Mouse (Mus musculus): ENCODE measurements around the gene Map7d1. TPM values are rescaled to one million over a fixed set of nuclear protein-coding genes. Genes with fewer than 3 reads are reported as not detected.

The Map7d1 gene
- polyA plus RNA-seq, 1 experiment from 2014 or later: 54.8 TPM

DNA sequence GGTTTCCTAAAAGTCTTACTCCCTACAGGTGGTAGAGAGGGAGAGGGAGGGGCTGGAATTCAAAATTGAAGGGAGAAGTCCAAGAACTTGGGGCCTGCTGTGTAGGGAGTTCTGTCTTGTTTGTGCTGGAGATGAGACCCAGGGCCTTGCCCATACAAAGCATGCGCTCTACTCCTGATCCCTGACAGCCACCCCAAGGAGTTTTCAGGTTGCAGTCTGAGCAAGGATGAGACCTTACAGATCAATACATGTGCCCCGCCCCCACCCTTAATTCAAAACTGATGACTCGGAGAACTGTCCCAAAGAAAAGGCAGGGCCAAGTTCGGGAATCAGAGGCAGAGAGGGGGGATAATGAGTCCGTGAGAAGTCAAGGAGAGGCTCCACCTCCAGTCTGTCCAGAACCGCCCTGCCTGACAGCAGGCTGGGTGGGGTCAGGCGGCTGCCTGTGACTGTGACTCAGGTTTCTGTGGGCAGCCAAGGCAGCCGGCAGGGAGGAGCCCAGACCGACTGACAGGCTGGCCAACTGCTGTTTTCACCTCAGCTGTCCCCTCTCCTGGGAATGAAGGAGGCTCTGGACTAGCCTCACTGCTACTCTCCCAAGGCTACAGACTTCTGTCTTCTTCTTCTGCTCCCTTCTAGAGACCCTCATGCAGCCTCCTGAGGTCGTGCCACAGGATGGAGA, 4.5 kb upstream of the Map7d1 start:
- no peak overlapping the region for H3K4me2 ChIP-seq (ENCODE audit: low read length)
- H3K9me3 ChIP-seq (replicated peaks; ENCODE audit: control insufficient read depth, low read length): no peaks in the 10 kb centered on the region
- peaks cover 26% of the 10 kb centered on the region for H3K4me1 ChIP-seq (ENCODE audit: control insufficient read depth, insufficient read depth, low read length)
- H3K4me3 ChIP-seq (ENCODE audit: low read depth, low read length): no peak overlapping the region
- ATAC-seq (no peak), DNase-seq (ENCODE audit: low spot score) (no peak)
- no peak overlapping the region for H3K9ac ChIP-seq (ENCODE audit: low read length)
- H3K36me3 ChIP-seq (ENCODE audit: control insufficient read depth, insufficient read depth, low read length): no peaks in the 10 kb centered on the region
- WGBS: 18% methylated on average over 10 of the region's 10 CpGs
- no peak overlapping the region for H3K27ac ChIP-seq (ENCODE audit: low read depth, low read length)
- no peaks in the 10 kb centered on the region for H3K27me3 ChIP-seq (replicated peaks; ENCODE audit: control insufficient read depth, insufficient read depth, low read length)

DNA sequence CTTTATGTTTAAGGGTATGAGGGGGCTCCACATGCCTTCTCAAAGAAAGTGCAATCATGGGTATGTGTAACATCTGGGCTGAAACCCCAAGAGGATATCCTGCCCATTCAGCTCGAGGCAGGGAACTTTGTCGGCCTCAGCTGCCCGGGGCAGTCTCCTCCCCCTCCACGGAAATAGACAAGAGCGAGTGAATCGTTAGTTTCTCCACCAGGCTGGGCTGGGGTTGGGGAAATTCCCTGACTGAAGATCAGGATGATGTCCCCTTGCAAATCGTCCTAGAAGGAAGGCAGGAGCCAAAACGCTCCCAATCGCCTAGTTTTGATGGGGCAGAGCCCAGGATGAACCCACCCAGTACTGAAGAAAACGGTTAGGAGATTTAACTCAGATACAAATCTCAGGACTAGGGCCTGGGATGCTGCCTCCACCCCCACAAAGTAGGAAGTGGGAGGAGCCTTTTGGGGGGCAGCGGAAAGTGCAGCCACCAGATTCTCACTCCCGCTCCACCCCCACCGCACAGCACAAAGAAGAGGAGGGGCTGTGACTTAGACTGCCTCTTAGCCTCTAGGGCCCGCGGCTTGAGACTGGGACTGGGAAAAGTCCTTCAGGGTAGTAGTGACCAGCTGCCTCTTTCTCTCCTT, 3.5 kb upstream of the Map7d1 start:
- ATAC-seq (no peak), DNase-seq (ENCODE audit: low spot score) (no peak)
- Histone ChIP-seq H3K4me1 (ENCODE audit: control insufficient read depth, insufficient read depth, low read length) (peaks cover 27% of the 10 kb centered on the region), H3K9ac (ENCODE audit: low read length) (peak overlapping the region; percentile 46; the same call in 1 of the 2 replicates), H3K36me3 (ENCODE audit: control insufficient read depth, insufficient read depth, low read length) (no peaks in the 10 kb centered on the region), H3K4me3 (ENCODE audit: low read depth, low read length) (no peak overlapping the region), H3K27me3 (replicated peaks; ENCODE audit: control insufficient read depth, insufficient read depth, low read length) (no peaks in the 10 kb centered on the region), H3K9me3 (replicated peaks; ENCODE audit: control insufficient read depth, low read length) (no peaks in the 10 kb centered on the region), H3K27ac (ENCODE audit: low read depth, low read length) (peak overlapping the region; percentile 27; the same call in 1 of the 2 replicates), H3K4me2 (ENCODE audit: low read length) (0 out of 2 replicates have a peak overlapping the region, but pooled peaks have one; percentile 16)
- WGBS: 2% methylated on average over 15 of the region's 15 CpGs

DNA sequence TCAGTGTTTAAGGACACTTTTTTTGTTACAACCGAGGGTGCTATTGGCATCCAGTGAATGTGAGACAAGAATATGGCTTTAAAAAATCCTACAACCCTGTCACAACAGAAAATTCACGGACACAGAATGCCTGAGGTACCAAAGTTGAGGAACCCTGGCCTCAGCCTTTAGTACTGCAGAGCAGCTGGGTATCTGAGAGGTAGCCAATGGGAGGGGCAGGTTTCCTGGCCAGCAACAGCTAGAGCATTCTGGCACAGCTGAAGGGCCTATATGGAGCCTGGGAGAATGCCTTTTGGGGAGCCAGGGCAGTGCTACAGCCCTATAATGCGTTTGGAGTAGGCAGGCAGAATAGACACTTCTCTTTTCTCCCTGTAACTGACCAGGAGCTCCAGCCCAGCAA, 2.9 kb upstream of the Map7d1 start:
- Histone ChIP-seq H3K4me1 (ENCODE audit: control insufficient read depth, insufficient read depth, low read length) (peaks cover 33% of the 10 kb centered on the region), H3K4me2 (ENCODE audit: low read length) (no peak overlapping the region), H3K27ac (ENCODE audit: low read depth, low read length) (no peak overlapping the region), H3K27me3 (replicated peaks; ENCODE audit: control insufficient read depth, insufficient read depth, low read length) (no peaks in the 10 kb centered on the region), H3K4me3 (ENCODE audit: low read depth, low read length) (no peak overlapping the region), H3K36me3 (ENCODE audit: control insufficient read depth, insufficient read depth, low read length) (no peaks in the 10 kb centered on the region), H3K9ac (ENCODE audit: low read length) (no peak overlapping the region), H3K9me3 (replicated peaks; ENCODE audit: control insufficient read depth, low read length) (no peaks in the 10 kb centered on the region)
- 23% methylated on average over 3 of the region's 3 CpGs for WGBS
- no peak for ATAC-seq
- DNase-seq (ENCODE audit: low spot score): no peak

DNA sequence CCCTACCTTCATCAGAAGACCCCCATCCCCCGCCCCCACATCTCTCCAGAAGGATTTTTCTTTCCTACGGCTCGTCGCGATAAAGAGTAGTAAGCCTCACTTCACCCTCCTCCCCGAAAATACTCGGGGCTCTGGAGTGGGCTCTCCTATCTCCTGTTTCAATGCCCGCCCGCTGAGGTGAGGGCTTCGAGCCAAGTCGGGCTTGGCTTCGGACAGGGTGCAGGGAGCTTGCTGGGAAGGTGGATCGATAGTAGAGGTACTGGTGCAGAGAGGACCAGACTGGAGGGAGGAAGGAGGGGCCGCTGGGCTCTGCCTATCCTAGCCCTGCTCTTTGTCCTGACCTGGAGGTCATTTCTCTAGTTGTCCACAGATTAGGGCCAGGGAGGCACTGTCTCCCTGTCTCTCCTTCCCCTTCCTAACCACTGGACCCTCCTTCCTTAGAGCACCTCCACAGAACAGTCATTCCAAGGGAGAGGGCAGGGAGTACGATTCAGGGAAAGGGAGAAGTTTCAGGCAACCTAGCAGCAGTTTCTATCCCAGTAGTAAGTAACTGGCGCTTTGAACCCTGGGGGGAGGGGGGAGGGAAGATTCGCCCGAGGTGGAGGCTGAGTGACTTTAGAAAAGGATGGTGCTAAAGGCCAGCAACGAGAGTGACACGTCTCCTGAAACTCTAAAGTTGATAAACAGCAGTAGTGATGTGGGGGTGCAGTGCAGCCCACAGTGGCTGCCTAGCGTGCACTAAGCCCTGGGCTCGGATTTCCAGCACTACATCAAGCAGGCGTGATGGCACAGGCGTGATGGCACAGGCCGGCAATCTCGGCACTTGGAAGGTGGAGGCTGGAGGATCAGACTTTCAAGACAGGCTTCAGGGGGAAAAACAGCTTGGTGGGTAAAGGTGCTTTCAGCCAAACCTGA, 1.1 kb upstream of the Map7d1 start:
- peak; percentile 53 for DNase-seq (ENCODE audit: low spot score)
- Histone ChIP-seq H3K4me3 (ENCODE audit: low read depth, low read length) (peak overlapping the region; percentile 99), H3K4me1 (ENCODE audit: control insufficient read depth, insufficient read depth, low read length) (peaks cover 41% of the 10 kb centered on the region), H3K4me2 (ENCODE audit: low read length) (peak overlapping the region; percentile 87), H3K9ac (ENCODE audit: low read length) (peak overlapping the region; percentile 99), H3K9me3 (replicated peaks; ENCODE audit: control insufficient read depth, low read length) (no peaks in the 10 kb centered on the region), H3K27ac (ENCODE audit: low read depth, low read length) (peak overlapping the region; percentile 90), H3K27me3 (replicated peaks; ENCODE audit: control insufficient read depth, insufficient read depth, low read length) (no peaks in the 10 kb centered on the region), H3K36me3 (ENCODE audit: control insufficient read depth, insufficient read depth, low read length) (no peaks in the 10 kb centered on the region)
- 3% methylated on average over 26 of the region's 26 CpGs for WGBS
- no peak for ATAC-seq

DNA sequence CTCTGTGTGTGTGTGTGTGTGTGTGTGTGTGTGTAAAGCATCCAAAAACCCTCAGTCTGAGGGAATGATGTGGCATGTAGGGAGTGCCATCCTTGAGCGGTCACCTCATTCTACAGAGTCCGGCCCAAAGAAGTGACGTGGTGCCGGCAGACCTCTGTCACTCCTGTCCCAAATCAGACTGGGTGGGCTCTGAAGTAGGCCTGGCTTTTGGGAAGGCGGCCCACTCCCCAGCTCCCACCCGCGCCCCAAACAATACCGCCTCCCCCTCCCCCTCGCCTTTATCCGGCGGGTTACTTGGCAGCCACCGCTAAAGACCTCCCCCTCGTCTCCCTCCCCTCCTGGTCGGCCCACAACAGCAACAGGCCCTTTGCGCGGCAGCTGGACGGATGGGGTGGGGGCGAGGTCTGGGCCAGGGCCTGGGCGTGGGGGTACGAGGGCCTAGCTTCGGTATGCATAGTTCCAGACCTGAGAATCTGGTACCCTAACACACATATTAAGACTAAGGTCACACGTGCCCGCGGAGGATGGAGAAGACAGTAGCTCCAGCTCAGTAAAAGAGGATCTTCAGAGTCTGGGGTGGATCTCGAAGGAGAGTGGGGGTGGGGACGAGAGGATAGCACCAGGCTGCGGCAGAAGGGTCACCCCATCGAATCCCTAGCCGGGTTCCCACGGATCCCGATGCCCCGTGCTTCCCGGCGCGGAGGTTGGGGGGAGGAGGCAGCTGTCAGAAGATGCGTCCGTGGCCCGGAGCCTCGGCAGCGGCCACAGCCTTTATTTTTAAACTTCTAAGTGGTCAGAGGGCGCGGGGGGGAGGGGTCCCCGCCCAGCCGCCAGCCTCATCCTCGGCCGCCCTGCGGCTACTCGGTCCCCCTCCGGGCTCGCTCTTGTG, 786 bp downstream of the Map7d1 start:
- under 1% methylated on average over 44 of the region's 50 CpGs for WGBS
- peaks cover 44% of the 10 kb centered on the region for H3K4me1 ChIP-seq (ENCODE audit: control insufficient read depth, insufficient read depth, low read length)
- peak; percentile 49 for ATAC-seq

DNA sequence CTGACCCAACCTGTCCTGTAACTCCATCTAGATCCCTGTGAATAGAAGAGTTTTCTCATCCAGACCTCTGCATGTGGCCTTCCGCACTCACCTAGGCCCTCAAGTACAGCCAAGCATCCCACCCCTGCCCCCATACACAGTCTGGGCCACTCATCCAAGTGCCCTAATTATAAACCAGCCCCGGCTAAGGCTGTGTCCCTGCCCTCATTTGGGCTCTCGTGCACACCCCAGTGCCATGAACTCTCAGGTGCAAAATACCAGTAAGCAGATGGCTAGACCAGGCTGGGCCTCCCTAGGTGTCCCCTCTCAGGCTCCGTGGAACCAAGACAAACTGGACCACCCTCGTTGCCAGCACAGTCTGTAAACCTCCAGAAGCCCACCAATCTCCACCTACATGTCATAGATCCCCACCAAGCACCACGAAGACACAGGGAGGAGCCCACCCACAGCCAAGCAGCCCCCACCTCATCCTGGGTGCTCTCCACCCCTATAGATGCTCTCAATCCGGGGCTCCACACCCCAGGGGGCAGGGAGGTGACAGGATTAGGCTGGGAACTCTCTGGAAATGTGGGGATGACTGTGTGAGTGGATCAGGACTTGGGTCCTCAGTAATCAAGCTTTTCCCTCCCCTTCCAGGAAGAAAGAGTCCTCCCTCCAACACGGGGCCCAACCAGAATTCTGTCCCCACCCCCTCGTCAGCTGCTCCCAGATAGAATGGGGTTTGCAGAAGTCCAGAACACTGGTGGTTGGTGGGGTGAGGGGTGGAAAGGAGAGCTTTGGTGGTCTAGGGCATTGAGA, 1.6 kb downstream of the Map7d1 start:
- peak; percentile 17 for ATAC-seq
- Histone ChIP-seq H3K4me1 (ENCODE audit: control insufficient read depth, insufficient read depth, low read length) (peaks cover 38% of the 10 kb centered on the region), H3K9me3 (replicated peaks; ENCODE audit: control insufficient read depth, low read length) (no peaks in the 10 kb centered on the region)

More for the DNA sequence above, 786 bp downstream of the Map7d1 start:
- Histone ChIP-seq H3K9ac (ENCODE audit: low read length) (peak overlapping the region; percentile 99), H3K9me3 (replicated peaks; ENCODE audit: control insufficient read depth, low read length) (no peaks in the 10 kb centered on the region), H3K4me3 (ENCODE audit: low read depth, low read length) (peak overlapping the region; percentile 99), H3K4me2 (ENCODE audit: low read length) (peak overlapping the region; percentile 87), H3K27ac (ENCODE audit: low read depth, low read length) (peak overlapping the region; percentile 90), H3K27me3 (replicated peaks; ENCODE audit: control insufficient read depth, insufficient read depth, low read length) (no peaks in the 10 kb centered on the region), H3K36me3 (ENCODE audit: control insufficient read depth, insufficient read depth, low read length) (0 out of 2 replicates have a peak, but pooled peaks cover 3% of the 10 kb centered on the region)
- peak; percentile 84 for DNase-seq (ENCODE audit: low spot score)

DNA sequence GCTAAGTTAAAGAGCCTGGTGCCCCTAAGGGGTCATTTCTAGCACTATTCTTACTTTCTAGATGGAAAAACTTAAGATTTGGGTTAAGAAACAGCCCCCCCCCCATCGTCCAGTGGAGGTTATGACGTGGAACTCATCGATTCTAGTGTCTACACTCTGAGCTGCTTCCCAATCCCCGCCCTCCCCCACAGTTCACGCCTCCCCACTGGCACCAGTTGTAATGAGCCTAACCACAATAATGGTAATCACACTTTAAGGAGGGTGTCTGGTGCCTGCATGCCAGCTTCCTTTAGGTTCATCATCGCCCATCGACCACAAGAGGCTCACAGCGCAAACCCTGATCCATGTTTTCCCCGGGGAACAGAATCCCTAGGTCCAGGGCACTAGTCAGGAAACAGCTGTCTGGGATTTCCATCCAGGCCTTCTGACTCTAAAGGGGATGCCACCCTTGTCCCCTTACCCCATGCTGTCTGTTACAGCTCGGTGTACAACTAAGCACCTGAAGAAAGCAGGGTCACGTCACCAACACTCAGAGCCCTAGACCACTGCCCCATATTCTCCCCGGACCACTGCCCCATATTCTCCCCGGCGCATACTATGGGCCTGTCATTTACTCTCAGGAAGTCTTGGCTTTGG, 2.4 kb downstream of the Map7d1 start:
- Histone ChIP-seq H3K4me2 (ENCODE audit: low read length) (peak overlapping the region; percentile 87), H3K36me3 (ENCODE audit: control insufficient read depth, insufficient read depth, low read length) (0 out of 2 replicates have a peak, but pooled peaks cover 4% of the 10 kb centered on the region), H3K9ac (ENCODE audit: low read length) (peak overlapping the region; percentile 99; the same call in 1 of the 2 replicates), H3K4me1 (ENCODE audit: control insufficient read depth, insufficient read depth, low read length) (peaks cover 37% of the 10 kb centered on the region), H3K27ac (ENCODE audit: low read depth, low read length) (no peak overlapping the region), H3K27me3 (replicated peaks; ENCODE audit: control insufficient read depth, insufficient read depth, low read length) (no peaks in the 10 kb centered on the region), H3K9me3 (replicated peaks; ENCODE audit: control insufficient read depth, low read length) (no peaks in the 10 kb centered on the region), H3K4me3 (ENCODE audit: low read depth, low read length) (peak overlapping the region; percentile 99)
- no peak for DNase-seq (ENCODE audit: low spot score)
- WGBS: 73% methylated on average over 14 of the region's 14 CpGs
- no peak for ATAC-seq

More for the DNA sequence above, 1.6 kb downstream of the Map7d1 start:
- Histone ChIP-seq H3K27ac (ENCODE audit: low read depth, low read length) (peak overlapping the region; percentile 90), H3K36me3 (ENCODE audit: control insufficient read depth, insufficient read depth, low read length) (0 out of 2 replicates have a peak, but pooled peaks cover 4% of the 10 kb centered on the region), H3K4me2 (ENCODE audit: low read length) (peak overlapping the region; percentile 87), H3K9ac (ENCODE audit: low read length) (peak overlapping the region; percentile 99), H3K4me3 (ENCODE audit: low read depth, low read length) (peak overlapping the region; percentile 99), H3K27me3 (replicated peaks; ENCODE audit: control insufficient read depth, insufficient read depth, low read length) (no peaks in the 10 kb centered on the region)
- DNase-seq (ENCODE audit: low spot score): peak; percentile 64
- 16% methylated on average over 9 of the region's 9 CpGs for WGBS
